8 mouse cellular contexts compared by ENCODE assay signal in the genomic region with DNA sequence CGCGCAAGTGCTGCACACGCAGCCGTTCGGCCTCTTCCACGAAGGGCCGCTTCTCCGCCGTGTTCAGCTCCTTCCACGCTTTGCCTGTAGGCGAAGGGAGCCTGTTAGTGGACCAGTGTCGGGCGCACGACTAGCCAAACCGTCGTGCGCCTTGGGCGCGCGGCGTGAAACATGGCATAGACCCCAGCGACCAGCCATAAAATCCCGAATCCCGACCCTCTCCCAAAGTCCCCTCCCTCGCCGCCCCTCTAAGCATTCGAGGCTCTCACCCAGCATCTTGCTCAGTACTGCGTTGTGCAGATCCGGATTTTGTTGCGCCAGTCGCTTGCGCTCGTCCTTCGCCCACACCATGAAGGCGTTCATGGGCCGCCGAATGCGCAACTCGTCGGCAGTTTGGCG. TPM values are rescaled to one million over a fixed set of nuclear protein-coding genes. Genes with fewer than 3 reads are reported as not detected.
DNase-seq lines count a peak whose midpoint lies in the region; ATAC-seq and TF ChIP-seq lines count a peak whose summit lies in the region.
"Had no signal": no experiment of that assay in that cellular context is flagged by ENCODE, and none has a peak within 500 bp of the region (broad histone marks: within the 10 kb centered on the region; RNA-seq: fewer than 3 reads in every experiment).

No protein-coding gene starts in this region.

- no peak for ATAC-seq in megakaryocyte, adult 5-6 weeks (ENCODE audit: poor library complexity, severe bottlenecking)
- ATAC-seq in forebrain, embryonic 14.5 days, result no peak
- ATAC-seq in limb, embryonic 14.5 days (ENCODE audit: low FRiP score, low read depth), result no peak; the same call in 1 of the 2 replicates
- ATAC-seq in stomach, postnatal 0 days (ENCODE audit: low FRiP score, low TSS enrichment), result no peak

- WGBS in forebrain, embryonic 14.5 days, result under 1% methylated on average over 41 of the region's 41 CpGs
- 1% methylated on average over 32 of the region's 41 CpGs for WGBS in limb, embryonic 14.5 days
- 1% methylated on average over 41 of the region's 41 CpGs for WGBS in stomach, postnatal 0 days

- TF ChIP-seq POLR2A in limb, embryonic 14.5 days (IDR thresholded peaks at IDR 0.05; ENCODE audit: borderline replicate concordance, extremely low read depth, insufficient read depth, insufficient read length), result no peak

- H3K4me1 ChIP-seq in megakaryocyte, embryonic 14.5 days, result peaks cover 51% of the 10 kb centered on the region
- peaks cover 13% of the 10 kb centered on the region; the same call in 1 of the 2 replicates for H3K4me1 ChIP-seq in forebrain, embryonic 14.5 days (ENCODE audit: control insufficient read depth, insufficient read depth, low read length)
- peaks cover 14% of the 10 kb centered on the region for H3K4me1 ChIP-seq in limb, embryonic 14.5 days (ENCODE audit: control insufficient read depth, insufficient read depth, low read length)
- H3K4me1 ChIP-seq in stomach, postnatal 0 days (replicated peaks; ENCODE audit: control insufficient read depth, insufficient read depth), result peaks cover 3% of the 10 kb centered on the region

- H3K27ac ChIP-seq in forebrain, embryonic 14.5 days (ENCODE audit: low read depth, low read length), result 0 out of 2 replicates have a peak overlapping the region, but pooled peaks have one; percentile 9
- no peak overlapping the region for H3K27ac ChIP-seq in limb, embryonic 14.5 days (replicated peaks; ENCODE audit: low read depth, low read length)
- peak overlapping the region; percentile 67; the same call in 1 of the 2 replicates for H3K27ac ChIP-seq in stomach, postnatal 0 days (replicated peaks)
- H3K27ac ChIP-seq: macrophage had no signal

- peak overlapping the region; percentile 81 for H3K4me3 ChIP-seq in megakaryocyte, embryonic 14.5 days (replicated peaks)
- H3K4me3 ChIP-seq in forebrain, embryonic 14.5 days (ENCODE audit: low read depth, low read length), result peak overlapping the region; percentile 34
- H3K4me3 ChIP-seq in limb, embryonic 14.5 days (replicated peaks; ENCODE audit: low read length), result peak overlapping the region; percentile 46
- H3K4me3 ChIP-seq in stomach, postnatal 0 days (ENCODE audit: low read depth, low read length), result peak overlapping the region; percentile 44

- DNase-seq in forebrain, embryonic 14.5 days (ENCODE audit: low spot score), result no peak
- DNase-seq in limb, embryonic 14.5 days (ENCODE audit: low spot score), result no peak
- no peak for DNase-seq in stomach, postnatal 0 days (ENCODE audit: low spot score)
- DNase-seq in left cerebral cortex, postnatal 4 days, result no peak
- no peak for DNase-seq in urinary bladder, postnatal 4 days (ENCODE audit: low spot score in 2 of 2)

- no peak for TF ChIP-seq EP300 in stomach, postnatal 0 days (optimal IDR thresholded peaks at IDR 0.05)

- H3K36me3 ChIP-seq in megakaryocyte, embryonic 14.5 days (replicated peaks; ENCODE audit: low read length), result no peaks in the 10 kb centered on the region
- no peaks in the 10 kb centered on the region for H3K36me3 ChIP-seq in forebrain, embryonic 14.5 days (ENCODE audit: control insufficient read depth, insufficient read depth, low read length)
- no peaks in the 10 kb centered on the region for H3K36me3 ChIP-seq in limb, embryonic 14.5 days (ENCODE audit: control insufficient read depth, insufficient read depth, low read length)
- no peaks in the 10 kb centered on the region for H3K36me3 ChIP-seq in stomach, postnatal 0 days (ENCODE audit: control insufficient read depth, insufficient read depth, low read length)

- peaks cover 72% of the 10 kb centered on the region for H3K27me3 ChIP-seq in megakaryocyte, embryonic 14.5 days (replicated peaks)
- H3K27me3 ChIP-seq in forebrain, embryonic 14.5 days (replicated peaks; ENCODE audit: control insufficient read depth, insufficient read depth, low read length), result peaks cover 45% of the 10 kb centered on the region
- peaks cover 44% of the 10 kb centered on the region for H3K27me3 ChIP-seq in limb, embryonic 14.5 days (ENCODE audit: control insufficient read depth, insufficient read depth, low read length)
- peaks cover 19% of the 10 kb centered on the region for H3K27me3 ChIP-seq in stomach, postnatal 0 days (ENCODE audit: control insufficient read depth, insufficient read depth, low read length)

- no peak for TF ChIP-seq CTCF in stomach, postnatal 0 days (IDR thresholded peaks at IDR 0.05; ENCODE audit: low read depth)

- peaks cover 14% of the 10 kb centered on the region for H3K9me3 ChIP-seq in megakaryocyte, embryonic 14.5 days
- no peaks in the 10 kb centered on the region for H3K9me3 ChIP-seq in forebrain, embryonic 14.5 days (replicated peaks; ENCODE audit: control insufficient read depth, low read length)
- no peaks in the 10 kb centered on the region for H3K9me3 ChIP-seq in limb, embryonic 14.5 days (ENCODE audit: control insufficient read depth, low read length)
- no peaks in the 10 kb centered on the region for H3K9me3 ChIP-seq in stomach, postnatal 0 days (ENCODE audit: control insufficient read depth, low read length)

- intact Hi-C loops in left cerebral cortex, postnatal 4 days (cut with DNase I), result no loop called here

- peak overlapping the region; percentile 52 for H3K4me2 ChIP-seq in forebrain, embryonic 14.5 days (ENCODE audit: low read length)
- H3K4me2 ChIP-seq in limb, embryonic 14.5 days (replicated peaks; ENCODE audit: low read depth, low read length, severe bottlenecking), result peak overlapping the region; percentile 78
- peak overlapping the region; percentile 64 for H3K4me2 ChIP-seq in stomach, postnatal 0 days (replicated peaks; ENCODE audit: low read depth)

- H3K9ac ChIP-seq in forebrain, embryonic 14.5 days (ENCODE audit: low read length), result peak overlapping the region; percentile 50; the same call in 1 of the 2 replicates
- H3K9ac ChIP-seq in limb, embryonic 14.5 days (ENCODE audit: low read depth, low read length, severe bottlenecking), result peak overlapping the region; percentile 45
- H3K9ac ChIP-seq in stomach, postnatal 0 days (ENCODE audit: low read length), result peak overlapping the region; percentile 41

RNA-seq across cellular contexts. Expression of a gene that starts 0.5 kb away (rescaled TPM):
- not detected in 2 replicates for polyA plus RNA-seq in megakaryocyte, embryonic 14.5 days (2012; ENCODE audit: insufficient read depth, low replicate concordance)
- total RNA-seq in megakaryocyte, adult 5-6 weeks (2015), result 0.14 and 0.20 TPM in 2 replicates
- total RNA-seq in megakaryocyte, adult 5-6 weeks (2017), result not detected in 2 replicates
- polyA plus RNA-seq in forebrain, embryonic 14.5 days (2014; fragmentation: Nextera tagmentation; extraction: Ambion mirVana), result 12.5 and 15.1 TPM in 2 replicates
- 49.8 and 66.4 TPM in 2 replicates for polyA plus RNA-seq in limb, embryonic 14.5 days (2012; rRNA removed)
- polyA plus RNA-seq in limb, embryonic 14.5 days (2014; fragmentation: Nextera tagmentation; extraction: Ambion mirVana), result 36.2 and 37.8 TPM in 2 replicates
- polyA plus RNA-seq in stomach, postnatal 0 days (2015; fragmentation: Nextera tagmentation; extraction: Ambion mirVana), result 14.0 and 14.1 TPM in 2 replicates
- total RNA-seq in left cerebral cortex, postnatal 4 days (2021), result 10 to 100 TPM; 13.4 to 13.5 TPM
- polyA plus RNA-seq: macrophage had no signal

RNA-seq across cellular contexts. Expression of a gene that starts 9.2 kb away (rescaled TPM):
- 1.1 and 1.3 TPM in 2 replicates for polyA plus RNA-seq in megakaryocyte, embryonic 14.5 days (2012; ENCODE audit: insufficient read depth, low replicate concordance)
- total RNA-seq in megakaryocyte, adult 5-6 weeks (2015), result 9.4 and 9.6 TPM in 2 replicates
- total RNA-seq in megakaryocyte, adult 5-6 weeks (2017), result 6.3 and 8.2 TPM in 2 replicates
- 42.0 and 44.3 TPM in 2 replicates for polyA plus RNA-seq in forebrain, embryonic 14.5 days (2014; fragmentation: Nextera tagmentation; extraction: Ambion mirVana)
- 53.8 and 57.1 TPM in 2 replicates for polyA plus RNA-seq in limb, embryonic 14.5 days (2012; rRNA removed)
- 27.1 and 32.9 TPM in 2 replicates for polyA plus RNA-seq in limb, embryonic 14.5 days (2014; fragmentation: Nextera tagmentation; extraction: Ambion mirVana)
- polyA plus RNA-seq in stomach, postnatal 0 days (2015; fragmentation: Nextera tagmentation; extraction: Ambion mirVana), result 12.7 and 13.4 TPM in 2 replicates
- 10 to 100 TPM; 57.8 to 62.4 TPM for total RNA-seq in left cerebral cortex, postnatal 4 days (2021)

RNA-seq across cellular contexts. Expression of a gene that starts 14.1 kb away (rescaled TPM):
- not detected in 2 replicates for polyA plus RNA-seq in megakaryocyte, embryonic 14.5 days (2012; ENCODE audit: insufficient read depth, low replicate concordance)
- total RNA-seq in megakaryocyte, adult 5-6 weeks (2015), result not detected in 2 replicates
- total RNA-seq in megakaryocyte, adult 5-6 weeks (2017), result not detected in 2 replicates
- not detected in 2 replicates for polyA plus RNA-seq in forebrain, embryonic 14.5 days (2014; fragmentation: Nextera tagmentation; extraction: Ambion mirVana)
- polyA plus RNA-seq in limb, embryonic 14.5 days (2012; rRNA removed), result 0.23 and 0.63 TPM in 2 replicates
- polyA plus RNA-seq in limb, embryonic 14.5 days (2014; fragmentation: Nextera tagmentation; extraction: Ambion mirVana), result 0.37 and 0.52 TPM in 2 replicates
- polyA plus RNA-seq in stomach, postnatal 0 days (2015; fragmentation: Nextera tagmentation; extraction: Ambion mirVana), result not detected in 2 replicates
- total RNA-seq in left cerebral cortex, postnatal 4 days (2021), result under 1 TPM; 0.50 to 0.54 TPM
- polyA plus RNA-seq: macrophage had no signal

RNA-seq across cellular contexts. Expression of a gene that starts 22.9 kb away (rescaled TPM):
- 38.7 and 51.9 TPM in 2 replicates for polyA plus RNA-seq in megakaryocyte, embryonic 14.5 days (2012; ENCODE audit: insufficient read depth, low replicate concordance)
- 502 and 576 TPM in 2 replicates for total RNA-seq in megakaryocyte, adult 5-6 weeks (2015)
- total RNA-seq in megakaryocyte, adult 5-6 weeks (2017), result 162 and 178 TPM in 2 replicates
- 60.3 and 63.6 TPM in 2 replicates for polyA plus RNA-seq in forebrain, embryonic 14.5 days (2014; fragmentation: Nextera tagmentation; extraction: Ambion mirVana)
- polyA plus RNA-seq in limb, embryonic 14.5 days (2012; rRNA removed), result 124 and 151 TPM in 2 replicates
- polyA plus RNA-seq in limb, embryonic 14.5 days (2014; fragmentation: Nextera tagmentation; extraction: Ambion mirVana), result 92.8 and 99.6 TPM in 2 replicates
- polyA plus RNA-seq in stomach, postnatal 0 days (2015; fragmentation: Nextera tagmentation; extraction: Ambion mirVana), result 20.0 and 24.6 TPM in 2 replicates
- total RNA-seq in left cerebral cortex, postnatal 4 days (2021), result 10 to 100 TPM; 39.0 to 49.4 TPM

RNA-seq across cellular contexts. Expression of a gene that starts 27.3 kb away (rescaled TPM):
- polyA plus RNA-seq in megakaryocyte, embryonic 14.5 days (2012; ENCODE audit: insufficient read depth, low replicate concordance), result not detected in 2 replicates
- total RNA-seq in megakaryocyte, adult 5-6 weeks (2015), result not detected in 2 replicates
- total RNA-seq in megakaryocyte, adult 5-6 weeks (2017), result not detected in 2 replicates
- polyA plus RNA-seq in forebrain, embryonic 14.5 days (2014; fragmentation: Nextera tagmentation; extraction: Ambion mirVana), result not detected in 2 replicates
- not detected in 2 replicates for polyA plus RNA-seq in limb, embryonic 14.5 days (2012; rRNA removed)
- not detected in 2 replicates for polyA plus RNA-seq in limb, embryonic 14.5 days (2014; fragmentation: Nextera tagmentation; extraction: Ambion mirVana)
- polyA plus RNA-seq in stomach, postnatal 0 days (2015; fragmentation: Nextera tagmentation; extraction: Ambion mirVana), result not detected in 2 replicates
- total RNA-seq in left cerebral cortex, postnatal 4 days (2021), result not detected
- polyA plus RNA-seq: macrophage had no signal

Comparison
In these comparisons a context has a peak if more than half of its experiments do, and no peak if none do; other contexts are left out.
1. RNA of a gene that starts 0.5 kb away (polyA plus RNA-seq): 36.2 to 66.4 TPM in limb, embryonic 14.5 days, 14.0 to 14.1 TPM in stomach, postnatal 0 days and 12.5 to 15.1 TPM in forebrain, embryonic 14.5 days; not detected in megakaryocyte, embryonic 14.5 days; every median in the first group is over 10 times any median in the second.
2. Peak in every context shown above with its lines, with median percentiles within 50 percentile points of each other: H3K4me3 ChIP-seq, H3K4me2 ChIP-seq and H3K9ac ChIP-seq.